Mouse (Mus musculus) layer of hippocampus, adult 2 months (tissue): ENCODE data around the gene Rpa2. TPM values are rescaled to one million over a fixed set of nuclear protein-coding genes. Genes with fewer than 3 reads are reported as not detected.
"Not testable (repeated sequence)": the region's sequence is repeated elsewhere in the genome, so short reads cannot be mapped to it uniquely, and the experiment has no call there.

Experiments used
- DNase-seq, 2 experiments: peaks; one replicate each; pipeline ENCODE4 v3.0.0; 2022; ENCODE audit warnings: low spot score in 2 of 2
- H3K27ac ChIP-seq: fragments of 200-600 bp; 2 replicates; pipeline ENCODE4 v1.8.1; 2022
- H3K4me3 ChIP-seq: fragments of 200-600 bp; 2 replicates; pipeline ENCODE4 v1.8.1; 2022; ENCODE audit warnings: mild to moderate bottlenecking
- CTCF ChIP-seq: fragments of 200-600 bp; conservative IDR thresholded peaks from 2 replicates; pipeline ENCODE4 v1.8.1; 2022; ENCODE audit warnings: antibody characterized with exemption, mild to moderate bottlenecking, moderate library complexity
- total RNA-seq, 2 experiments: library from RNA; stranded (reverse); gene quantifications; 2 replicates each; pipeline ENCODE4 v1.2.3; 2021

Rpa2 gene
- total RNA-seq, 2 experiments from 2014 or later, result 11.9 to 16.0 TPM

GRCm38 (mm10) chr4:132778562-132779201 is 10.6 kb downstream of the Rpa2 start:
- no peak overlapping the region for H3K27ac ChIP-seq
- no peak for DNase-seq
- no peak overlapping the region for H3K4me3 ChIP-seq
- no peak for TF ChIP-seq CTCF

- no peak overlapping the region for H3K4me3 ChIP-seq
- no peak for DNase-seq
- no peak overlapping the region for H3K27ac ChIP-seq
- TF ChIP-seq CTCF, result no peak
Observed at GRCm38 (mm10) chr4:132780288-132780687, 12.2 kb downstream of the Rpa2 start.

- H3K27ac ChIP-seq, result no peak overlapping the region
Observed at GRCm38 (mm10) chr4:132783732-132784131, 15.6 kb downstream of the Rpa2 start.

GRCm38 (mm10) chr4:132785228-132785627 is 17.1 kb downstream of the Rpa2 start:
- H3K27ac ChIP-seq, result no peak overlapping the region
- no peak overlapping the region for H3K4me3 ChIP-seq
- DNase-seq, result no peak
- TF ChIP-seq CTCF, result no peak

More at GRCm38 (mm10) chr4:132783732-132784131, 15.6 kb downstream of the Rpa2 start:
- H3K4me3 ChIP-seq, result no peak overlapping the region
- no peak for DNase-seq
- TF ChIP-seq CTCF, result no peak

GRCm38 (mm10) chr4:132789731-132790130 is 21.6 kb downstream of the Rpa2 start:
- TF ChIP-seq CTCF, result no peak
- H3K4me3 ChIP-seq, result no peak overlapping the region
- no peak overlapping the region for H3K27ac ChIP-seq
- no peak for DNase-seq

- not testable (repeated sequence) for DNase-seq, H3K27ac ChIP-seq, H3K4me3 ChIP-seq
Observed at GRCm38 (mm10) chr4:132793322-132794004, 25.3 kb downstream of the Rpa2 start.

GRCm38 (mm10) chr4:132794028-132794427 is 25.9 kb downstream of the Rpa2 start:
- no peak for DNase-seq
- no peak overlapping the region for H3K4me3 ChIP-seq
- TF ChIP-seq CTCF, result no peak
- H3K27ac ChIP-seq, result no peak overlapping the region

- H3K27ac ChIP-seq, result no peak overlapping the region
- no peak for DNase-seq
- H3K4me3 ChIP-seq, result no peak overlapping the region
- no peak for TF ChIP-seq CTCF
Observed at GRCm38 (mm10) chr4:132794760-132795159, 26.6 kb downstream of the Rpa2 start.

- DNase-seq, result no peak
- no peak for TF ChIP-seq CTCF
- Histone ChIP-seq H3K4me3 (no peak overlapping the region), H3K27ac (no peak overlapping the region)
Observed at GRCm38 (mm10) chr4:132795171-132795570, 27.0 kb downstream of the Rpa2 start.

GRCm38 (mm10) chr4:132796196-132796886 is 28.2 kb downstream of the Rpa2 start, which contains the start of gene Themis2:
Gene Themis2, minus strand, starts transcription at chr4:132796387.
- Histone ChIP-seq H3K27ac (no peak within 1 kb of the TSS), H3K4me3 (peak within 1 kb of the TSS; percentile 33; the same call in 1 of the 2 replicates)
- TF ChIP-seq CTCF, result no peak
- peak in 1 of 2 experiments; percentile 34 for DNase-seq

- Histone ChIP-seq H3K27ac (no peak overlapping the region), H3K4me3 (no peak overlapping the region)
- DNase-seq, result no peak
- no peak; the same call in 1 of the 2 replicates for TF ChIP-seq CTCF
Observed at GRCm38 (mm10) chr4:132797461-132797860, 29.3 kb downstream of the Rpa2 start.

GRCm38 (mm10) chr4:132798028-132798427 is 29.9 kb downstream of the Rpa2 start:
- H3K4me3 ChIP-seq, result no peak overlapping the region
- no peak for TF ChIP-seq CTCF
- H3K27ac ChIP-seq, result no peak overlapping the region
- DNase-seq, result no peak

GRCm38 (mm10) chr4:132798666-132799065 is 30.5 kb downstream of the Rpa2 start:
- not testable (repeated sequence) for H3K27ac ChIP-seq, DNase-seq, H3K4me3 ChIP-seq
- 0 out of 2 replicates have a peak, but pooled peaks have one; percentile 10 for TF ChIP-seq CTCF
